Mouse (Mus musculus) small intestine, adult 2 months (tissue): ENCODE data around the gene Snrk. TPM values are rescaled to one million over a fixed set of nuclear protein-coding genes. Genes with fewer than 3 reads are reported as not detected.
A peak's percentile ranks its signal among the peaks of the same experiment; 100 is the strongest.

Source experiments
- H3K27ac ChIP-seq: fragments of 200-500 bp; 2 replicates; pipeline ENCODE4 v1.5.1; 2012; ENCODE audit warnings: low read depth, low read length, control low read depth, inconsistent platforms; ENCODE audit not compliant: insufficient read depth
- H3K27me3 ChIP-seq: fragments of 200-500 bp; 2 replicates; pipeline ENCODE4 v1.6.1; 2012; ENCODE audit warnings: mild to moderate bottlenecking, moderate library complexity, low read length, inconsistent platforms; ENCODE audit not compliant: control insufficient read depth, insufficient read depth
- H3K36me3 ChIP-seq: fragments of 200-500 bp; 2 replicates; pipeline ENCODE4 v1.6.1; 2012; ENCODE audit warnings: mild to moderate bottlenecking, low read length, control low read depth, inconsistent platforms; ENCODE audit not compliant: control insufficient read depth, insufficient read depth
- H3K4me1 ChIP-seq: fragments of 200-500 bp; 2 replicates; pipeline ENCODE4 v1.6.1; 2012; ENCODE audit warnings: low read length, inconsistent platforms, mixed read lengths; ENCODE audit not compliant: control insufficient read depth, insufficient read depth, insufficient read length
- H3K4me3 ChIP-seq: fragments of 200-500 bp; 2 replicates; pipeline ENCODE4 v1.5.1; 2012; ENCODE audit warnings: low read depth, mild to moderate bottlenecking, control low read depth, inconsistent platforms, low read length, moderate library complexity
- CTCF ChIP-seq: fragments of 200-500 bp; IDR thresholded peaks from 2 replicates; pipeline ENCODE4 v1.5.1; 2012; ENCODE audit warnings: low read depth, mild to moderate bottlenecking, control low read depth, inconsistent platforms, low read length, moderate library complexity, mixed read lengths; ENCODE audit not compliant: insufficient replicate concordance, insufficient read length; ENCODE audit errors: extremely low read depth
- POLR2A ChIP-seq: fragments of 200-500 bp; IDR thresholded peaks from 2 replicates; pipeline ENCODE4 v1.6.1; 2012; ENCODE audit warnings: low read depth, mild to moderate bottlenecking, control low read depth, inconsistent platforms, low read length, moderate library complexity
- WGBS: fragments of 180-500 bp; shearing (Covaris S2); methylation state at CpG from one replicate; pipeline ENCODE4 v1.1.7; 2018; 5-methylcytosine and 5-hydroxymethylcytosine counted together
- polyA plus RNA-seq: library from polyadenylated mRNA; depleted of rRNA; stranded (reverse); fragments of >200 nt; gene quantifications from 2 replicates; pipeline ENCODE4 v1.2.3, GENCODE M21; 2012

Gene Snrk
- polyA plus RNA-seq, 1 experiment = 52.6 TPM

- Histone ChIP-seq H3K4me1 (peaks cover 23% of the 10 kb centered on the region), H3K4me3 (no peak overlapping the region), H3K27ac (peak overlapping the region; percentile 95), H3K27me3 (no peaks in the 10 kb centered on the region), H3K36me3 (peaks cover 13% of the 10 kb centered on the region)
- no peak for TF ChIP-seq POLR2A
Measured at GRCm38 (mm10) chr9:122145677-122146076, 28.6 kb downstream of the Snrk start.

- TF ChIP-seq CTCF (no peak), POLR2A (no peak)
- Histone ChIP-seq H3K27ac (peak overlapping the region; percentile 95), H3K4me1 (peaks cover 23% of the 10 kb centered on the region), H3K4me3 (no peak overlapping the region), H3K36me3 (peaks cover 13% of the 10 kb centered on the region), H3K27me3 (no peaks in the 10 kb centered on the region)
- WGBS = 30% methylated on average over 4 of the region's 4 CpGs
Measured at GRCm38 (mm10) chr9:122146124-122146870, 29.2 kb downstream of the Snrk start.

- no peak for TF ChIP-seq POLR2A
- TF ChIP-seq CTCF = no peak
- H3K27ac ChIP-seq = peak overlapping the region; percentile 12; the same call in 1 of the 2 replicates
- no peaks in the 10 kb centered on the region for H3K27me3 ChIP-seq
- peaks cover 17% of the 10 kb centered on the region for H3K36me3 ChIP-seq
- H3K4me1 ChIP-seq = peaks cover 31% of the 10 kb centered on the region
- WGBS = 35% methylated on average over 3 of the region's 3 CpGs
- no peak overlapping the region for H3K4me3 ChIP-seq
Measured at GRCm38 (mm10) chr9:122148356-122148755, 31.3 kb downstream of the Snrk start.

DNA sequence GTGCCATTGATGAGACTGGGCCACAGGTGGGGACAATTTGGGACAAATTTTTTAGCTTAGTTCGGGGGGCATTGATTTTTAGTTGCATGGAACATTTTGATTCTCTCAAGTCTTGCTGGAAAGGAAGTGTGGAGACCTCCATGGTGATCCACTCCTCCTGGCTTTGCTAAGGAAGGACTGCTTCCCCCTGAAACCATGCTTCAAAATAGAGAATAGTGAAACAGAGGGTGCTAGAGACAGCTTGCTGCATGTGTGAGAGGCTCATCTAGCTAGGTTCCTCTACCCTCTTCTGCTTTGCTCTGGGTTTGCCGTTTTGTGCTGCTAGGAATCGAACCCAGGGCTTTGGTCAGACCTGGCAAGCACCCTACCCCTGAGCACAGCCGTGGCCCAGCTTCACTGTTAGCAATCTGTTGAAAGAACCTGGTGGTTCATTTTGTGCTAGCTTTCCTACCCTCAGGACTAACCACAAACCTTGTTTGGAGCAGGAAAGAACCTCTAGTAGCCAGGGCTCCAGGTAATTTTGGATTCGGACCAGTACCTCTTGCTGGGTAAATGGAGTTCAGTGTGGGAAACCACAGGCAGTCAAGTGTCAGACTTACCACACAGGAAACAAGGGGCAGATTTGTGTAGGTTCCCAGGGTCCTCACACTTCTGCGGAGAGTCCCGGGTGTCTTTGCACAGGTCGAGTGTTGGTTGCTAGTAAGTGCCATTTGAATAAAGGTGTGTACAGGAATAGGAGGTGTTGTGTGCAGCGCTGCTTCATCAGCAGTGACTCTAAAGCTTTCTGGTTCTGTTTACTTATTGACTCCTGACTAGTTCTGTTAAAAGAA, 33.1 kb downstream of the Snrk start:
- TF ChIP-seq POLR2A (no peak), CTCF (no peak)
- WGBS = 80% methylated on average over 9 of the region's 9 CpGs
- H3K4me3 ChIP-seq = no peak overlapping the region
- no peak overlapping the region for H3K27ac ChIP-seq
- peaks cover 36% of the 10 kb centered on the region for H3K4me1 ChIP-seq
- peaks cover 7% of the 10 kb centered on the region; the same call in 1 of the 2 replicates for H3K36me3 ChIP-seq
- H3K27me3 ChIP-seq = no peaks in the 10 kb centered on the region

DNA sequence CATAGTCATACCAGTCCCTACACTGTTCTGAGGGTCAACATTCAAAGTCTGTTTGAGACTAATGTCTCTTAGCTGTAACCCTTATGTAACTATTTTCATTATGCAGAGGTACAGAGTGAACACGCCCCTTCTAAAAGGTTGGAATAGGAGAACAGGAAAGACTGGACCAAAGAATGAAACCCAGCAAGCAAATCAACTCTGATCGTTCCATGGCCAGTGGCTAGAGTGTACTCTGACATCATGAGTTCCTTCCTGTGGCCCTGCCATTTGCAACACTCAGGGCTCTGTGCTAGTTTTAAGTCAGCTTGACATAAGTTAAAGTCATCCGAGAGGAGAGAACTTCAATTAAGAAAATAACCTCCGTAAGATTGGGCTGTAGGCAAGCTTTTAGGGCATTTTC, 35.0 kb downstream of the Snrk start:
- no peak overlapping the region for H3K4me3 ChIP-seq
- H3K4me1 ChIP-seq = peaks cover 33% of the 10 kb centered on the region
- H3K27ac ChIP-seq = no peak overlapping the region
- TF ChIP-seq CTCF (no peak), POLR2A (no peak)
- H3K36me3 ChIP-seq = peaks cover 6% of the 10 kb centered on the region
- WGBS = 78% methylated on average over 4 of the region's 4 CpGs
- H3K27me3 ChIP-seq = no peaks in the 10 kb centered on the region

GRCm38 (mm10) chr9:122152501-122152900, 35.4 kb downstream of the Snrk start:
- H3K27ac ChIP-seq = no peak overlapping the region
- no peaks in the 10 kb centered on the region for H3K27me3 ChIP-seq
- peaks cover 34% of the 10 kb centered on the region for H3K4me1 ChIP-seq
- TF ChIP-seq CTCF (no peak), POLR2A (no peak)
- H3K4me3 ChIP-seq = no peak overlapping the region
- 68% methylated on average over 1 of the region's 1 CpGs for WGBS
- H3K36me3 ChIP-seq = peaks cover 10% of the 10 kb centered on the region

- Histone ChIP-seq H3K4me1 (peaks cover 31% of the 10 kb centered on the region), H3K4me3 (no peak overlapping the region), H3K27ac (no peak overlapping the region), H3K27me3 (no peaks in the 10 kb centered on the region), H3K36me3 (peaks cover 19% of the 10 kb centered on the region)
- 69% methylated on average over 3 of the region's 3 CpGs for WGBS
- TF ChIP-seq POLR2A (no peak), CTCF (no peak)
Measured at GRCm38 (mm10) chr9:122153436-122153835, 36.4 kb downstream of the Snrk start.
